10 mouse cellular contexts compared by ENCODE assay signal in the genomic region with DNA sequence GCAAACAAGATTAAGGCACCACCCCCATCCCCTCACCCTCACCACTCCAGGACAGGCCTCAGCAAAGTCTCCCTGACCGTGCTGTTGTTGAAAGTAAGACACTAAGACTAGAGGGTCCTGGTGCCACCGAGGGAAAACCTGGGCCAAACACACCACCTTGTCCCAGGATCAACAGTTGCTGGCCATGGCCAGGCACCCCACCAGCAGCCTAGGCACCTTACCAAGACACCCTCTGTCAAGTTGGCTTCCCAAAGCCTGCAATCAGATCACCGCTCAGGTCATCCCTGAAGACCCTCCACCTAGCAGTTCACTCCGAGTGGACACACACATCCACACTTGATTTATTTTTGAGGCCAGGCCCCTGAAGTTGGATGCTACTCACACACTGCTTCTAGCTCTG. TPM values are rescaled to one million over a fixed set of nuclear protein-coding genes. Genes with fewer than 3 reads are reported as not detected.
DNase-seq lines count a peak whose midpoint lies in the region; ATAC-seq lines count a peak whose summit lies in the region.
"Had no signal": no experiment of that assay in that cellular context is flagged by ENCODE, and none has a peak within 500 bp of the region (broad histone marks: within the 10 kb centered on the region; RNA-seq: fewer than 3 reads in every experiment).

No protein-coding gene starts in this region.

- H3K9me3 ChIP-seq in neural tube, embryonic 11.5 days (ENCODE audit: control insufficient read depth, low read length), result no peaks in the 10 kb centered on the region
- no peaks in the 10 kb centered on the region for H3K9me3 ChIP-seq in forebrain, embryonic 11.5 days (ENCODE audit: control insufficient read depth, low read length)
- no peaks in the 10 kb centered on the region for H3K9me3 ChIP-seq in midbrain, embryonic 10.5 days (replicated peaks)
- H3K9me3 ChIP-seq: heart, embryonic 10.5 days had no signal

- peaks cover 22% of the 10 kb centered on the region for H3K4me1 ChIP-seq in neural tube, embryonic 11.5 days (ENCODE audit: control insufficient read depth, insufficient read depth, low read length)
- peaks cover 12% of the 10 kb centered on the region; the same call in 1 of the 2 replicates for H3K4me1 ChIP-seq in forebrain, embryonic 11.5 days (replicated peaks; ENCODE audit: control insufficient read depth, insufficient read depth, low read length)
- H3K4me1 ChIP-seq in midbrain, embryonic 10.5 days, result peaks cover 49% of the 10 kb centered on the region

- H3K4me2 ChIP-seq in neural tube, embryonic 11.5 days (ENCODE audit: low read depth), result peak overlapping the region; percentile 7; the same call in 1 of the 2 replicates
- peak overlapping the region; percentile 1; the same call in 1 of the 2 replicates for H3K4me2 ChIP-seq in forebrain, embryonic 11.5 days (ENCODE audit: low read depth, low read length, severe bottlenecking)

- WGBS in neural tube, embryonic 11.5 days, result 55% methylated on average over 4 of the region's 4 CpGs
- WGBS in forebrain, embryonic 11.5 days, result 52% methylated on average over 4 of the region's 4 CpGs
- WGBS in midbrain, embryonic 10.5 days, result 46% methylated on average over 4 of the region's 4 CpGs

- H3K27me3 ChIP-seq in neural tube, embryonic 11.5 days (ENCODE audit: control insufficient read depth, insufficient read depth, low read length), result no peaks in the 10 kb centered on the region
- peaks cover 2% of the 10 kb centered on the region; the same call in 1 of the 2 replicates for H3K27me3 ChIP-seq in forebrain, embryonic 11.5 days (ENCODE audit: control insufficient read depth, insufficient read depth, low read length)
- peaks cover 21% of the 10 kb centered on the region for H3K27me3 ChIP-seq in midbrain, embryonic 10.5 days (ENCODE audit: low read depth, poor library complexity, severe bottlenecking)

- no peak overlapping the region for H3K27ac ChIP-seq in neural tube, embryonic 11.5 days (ENCODE audit: low read depth, low read length)
- no peak overlapping the region for H3K27ac ChIP-seq in forebrain, embryonic 11.5 days (ENCODE audit: low read depth, low read length)
- H3K27ac ChIP-seq in midbrain, embryonic 10.5 days (replicated peaks), result no peak overlapping the region
- H3K27ac ChIP-seq: heart, embryonic 10.5 days had no signal

- no peak for DNase-seq in neural tube, embryonic 11.5 days (ENCODE audit: low spot score)
- no peak for DNase-seq in neural tube, embryonic 10.5 days (ENCODE audit: extremely low spot score, low spot score)
- DNase-seq in forebrain, embryonic 11.5 days (ENCODE audit: low spot score), result no peak
- DNase-seq in midbrain, embryonic 10.5 days (ENCODE audit: low spot score), result peak; percentile 13
- DNase-seq in adrenal gland, postnatal 25 days, result no peak
- DNase-seq in right cerebral cortex, adult 2 months (ENCODE audit: low spot score in 2 of 2), result no peak
- no peak for DNase-seq in layer of hippocampus, adult 8-10 months (ENCODE audit: low spot score in 2 of 2)
- DNase-seq: lung, postnatal 14 days; thymus, adult 2 months had no signal

- no peaks in the 10 kb centered on the region for H3K36me3 ChIP-seq in neural tube, embryonic 11.5 days (ENCODE audit: control insufficient read depth, insufficient read depth, low read length)
- no peaks in the 10 kb centered on the region for H3K36me3 ChIP-seq in forebrain, embryonic 11.5 days (ENCODE audit: control insufficient read depth, insufficient read depth, low read length)
- no peaks in the 10 kb centered on the region for H3K36me3 ChIP-seq in midbrain, embryonic 10.5 days
- H3K36me3 ChIP-seq: heart, embryonic 10.5 days had no signal

- no peak for ATAC-seq in neural tube, embryonic 11.5 days (ENCODE audit: insufficient read depth, low FRiP score, low TSS enrichment)
- ATAC-seq in forebrain, embryonic 11.5 days (replicated peaks; ENCODE audit: low FRiP score), result no peak

- H3K4me3 ChIP-seq in neural tube, embryonic 11.5 days (ENCODE audit: low read depth, low read length), result no peak overlapping the region
- no peak overlapping the region for H3K4me3 ChIP-seq in forebrain, embryonic 11.5 days (ENCODE audit: low read depth, low read length)
- H3K4me3 ChIP-seq in midbrain, embryonic 10.5 days, result peak overlapping the region; percentile 94; the same call in 1 of the 2 replicates
- H3K4me3 ChIP-seq: heart, embryonic 10.5 days had no signal

- no peak overlapping the region for H3K9ac ChIP-seq in neural tube, embryonic 11.5 days (ENCODE audit: low read length)
- H3K9ac ChIP-seq in forebrain, embryonic 11.5 days (ENCODE audit: low read length), result no peak overlapping the region

RNA-seq across cellular contexts. Expression of gene D630045J12Rik, which starts 2.3 kb away (rescaled TPM):
- 12.9 and 13.5 TPM in 2 replicates for polyA plus RNA-seq in neural tube, embryonic 11.5 days (2014; fragmentation: Nextera tagmentation; extraction: Ambion mirVana)
- polyA plus RNA-seq in forebrain, embryonic 11.5 days (2014; fragmentation: Nextera tagmentation; extraction: Ambion mirVana), result 13.4 and 15.0 TPM in 2 replicates
- 5.6 and 7.2 TPM in 2 replicates for polyA plus RNA-seq in midbrain, embryonic 10.5 days (2016; fragmentation: Nextera tagmentation; extraction: Ambion mirVana)
- total RNA-seq in adrenal gland, postnatal 25 days (2021), result 4.3 and 5.1 TPM in 2 replicates
- total RNA-seq in layer of hippocampus, adult 8-10 months (2022), result 10 to 100 TPM; 30.8 to 38.5 (median 34.3) TPM

RNA-seq across cellular contexts. Expression of gene Zc3hav1l, which starts 47.6 kb away (rescaled TPM):
- polyA plus RNA-seq in neural tube, embryonic 11.5 days (2014; fragmentation: Nextera tagmentation; extraction: Ambion mirVana), result 15.4 and 17.0 TPM in 2 replicates
- 15.8 and 16.4 TPM in 2 replicates for polyA plus RNA-seq in forebrain, embryonic 11.5 days (2014; fragmentation: Nextera tagmentation; extraction: Ambion mirVana)
- 12.9 and 13.6 TPM in 2 replicates for polyA plus RNA-seq in midbrain, embryonic 10.5 days (2016; fragmentation: Nextera tagmentation; extraction: Ambion mirVana)
- 4.9 TPM in 2 replicates for total RNA-seq in adrenal gland, postnatal 25 days (2021)
- total RNA-seq in layer of hippocampus, adult 8-10 months (2022), result 1 to 10 TPM; 3.8 to 5.4 (median 4.7) TPM
